Mouse (Mus musculus) left cerebral cortex, adult 11 months (tissue): ENCODE measurements around the gene Fau.

Experiments used
- DNase-seq: peaks from one replicate; pipeline ENCODE4 v3.0.0; 2022; ENCODE audit warnings: low spot score

Fau gene

DNA sequence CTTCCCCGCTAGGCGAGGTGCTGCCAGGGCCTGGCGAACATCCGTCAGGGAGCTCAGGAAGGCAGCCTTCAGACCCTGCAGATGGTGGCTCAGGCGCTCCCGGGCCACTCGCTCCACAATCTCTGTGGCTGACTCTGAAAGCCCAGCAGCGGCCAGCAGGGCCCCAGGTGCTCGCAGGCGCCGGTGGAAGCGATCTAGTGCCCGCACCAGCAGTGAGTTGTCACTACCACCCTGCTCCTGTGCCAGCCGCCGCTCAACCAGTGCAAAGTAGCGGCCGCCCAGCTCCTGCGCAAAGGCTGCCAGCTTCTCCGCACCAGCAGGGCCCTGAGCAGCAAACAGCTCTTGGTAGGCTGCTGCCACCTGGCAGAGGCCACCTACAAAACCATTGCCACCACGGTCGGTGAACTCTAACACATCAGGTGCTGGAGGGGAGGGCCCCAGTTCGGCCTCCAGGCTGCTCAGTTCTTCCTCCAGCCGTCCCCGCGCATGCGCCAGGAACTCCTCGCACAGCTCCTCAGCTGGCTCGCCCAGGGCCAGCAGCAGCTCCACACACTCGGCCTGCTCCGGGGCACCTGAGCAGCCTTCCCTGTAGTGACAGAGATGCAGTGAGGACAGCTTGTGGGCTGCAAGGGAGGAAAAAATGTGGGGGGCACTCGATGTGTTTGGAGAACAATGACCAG, 13.1 kb downstream of the Fau start:
- DNase-seq, result no peak

DNA sequence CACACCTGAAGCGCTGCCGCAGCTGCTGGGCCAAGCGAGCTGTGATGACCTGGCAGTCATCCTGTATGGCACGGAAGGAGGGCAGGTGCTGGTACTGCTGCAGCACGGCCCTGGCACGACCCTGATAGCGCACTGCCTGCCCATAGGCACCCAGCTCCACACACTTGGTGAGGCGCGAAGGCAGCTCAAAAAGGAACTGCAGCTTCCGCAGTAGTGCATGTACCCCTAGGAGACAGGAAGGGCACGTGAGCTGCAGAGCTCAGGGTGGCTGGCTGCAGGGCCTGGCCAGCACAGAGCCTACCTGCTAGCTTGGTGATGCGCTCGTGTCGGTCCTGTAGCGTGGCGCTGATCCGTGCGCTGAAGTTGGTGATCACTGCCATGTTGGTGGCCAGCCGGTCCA, 13.6 kb downstream of the Fau start:
- no peak for DNase-seq

DNA sequence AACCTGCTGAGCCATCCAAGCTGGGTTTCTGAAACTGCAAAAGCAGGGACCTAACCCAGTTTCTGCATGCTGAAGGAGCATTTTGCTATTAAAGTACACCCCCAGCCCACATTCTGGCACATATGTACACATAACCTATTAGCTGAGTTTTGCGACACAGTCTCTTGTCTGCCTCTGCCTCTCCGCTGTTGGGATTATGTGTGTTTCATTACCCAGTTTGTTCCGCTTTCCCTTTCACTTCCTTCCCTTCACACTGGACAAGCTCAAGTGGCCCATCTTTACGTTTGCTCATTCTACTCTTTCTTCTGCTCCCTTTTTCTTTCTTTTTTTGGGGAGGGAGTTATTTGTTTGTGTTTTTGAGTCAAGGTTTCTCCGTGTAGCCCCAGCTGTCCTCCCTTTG, 16.2 kb downstream of the Fau start:
- DNase-seq, result no peak

DNA sequence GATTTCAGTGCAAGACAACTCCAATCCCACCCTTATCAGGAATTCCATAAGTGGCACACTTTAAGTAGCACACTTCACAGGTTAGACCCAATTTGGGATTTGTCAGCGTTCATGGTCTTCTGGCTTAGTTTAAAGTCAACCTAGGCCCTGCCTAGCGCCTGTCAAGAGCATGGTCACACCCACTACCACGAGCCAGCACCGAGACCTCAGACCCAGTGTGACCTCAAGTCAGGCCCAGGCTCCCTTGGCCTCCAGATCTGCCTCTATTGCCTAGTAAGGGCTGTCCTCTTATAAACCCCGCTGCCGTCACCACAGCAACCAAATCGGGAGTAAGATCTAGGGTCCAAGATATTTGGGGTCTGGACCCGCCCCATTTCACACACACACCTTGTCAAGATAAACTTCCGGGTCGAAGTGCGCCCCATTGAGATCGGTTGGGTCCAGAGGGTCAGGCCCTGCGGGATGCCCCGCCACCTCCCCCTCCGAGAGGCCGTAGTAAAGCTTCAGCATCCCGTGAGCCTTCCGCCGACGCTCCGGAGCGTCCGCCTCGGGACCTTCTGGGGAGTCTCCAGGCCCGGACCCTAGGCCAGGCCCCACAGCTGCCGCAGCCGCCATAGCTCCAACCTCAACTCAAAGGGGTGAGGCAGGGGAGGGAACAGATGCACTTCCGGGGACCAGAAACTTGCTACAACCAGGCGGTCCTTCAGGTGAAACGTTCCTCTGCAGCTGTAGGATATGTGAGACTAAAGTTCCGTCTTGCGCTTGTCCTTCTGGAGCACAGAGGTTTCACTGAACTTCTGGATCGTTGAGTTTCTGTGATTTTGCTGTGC, 19.1 kb downstream of the Fau start, which contains the start of gene Vps51:
Gene Vps51, minus strand, starts transcription at position 668 of the 830 bp plus-strand sequence.
- peak; percentile 76 for DNase-seq

DNA sequence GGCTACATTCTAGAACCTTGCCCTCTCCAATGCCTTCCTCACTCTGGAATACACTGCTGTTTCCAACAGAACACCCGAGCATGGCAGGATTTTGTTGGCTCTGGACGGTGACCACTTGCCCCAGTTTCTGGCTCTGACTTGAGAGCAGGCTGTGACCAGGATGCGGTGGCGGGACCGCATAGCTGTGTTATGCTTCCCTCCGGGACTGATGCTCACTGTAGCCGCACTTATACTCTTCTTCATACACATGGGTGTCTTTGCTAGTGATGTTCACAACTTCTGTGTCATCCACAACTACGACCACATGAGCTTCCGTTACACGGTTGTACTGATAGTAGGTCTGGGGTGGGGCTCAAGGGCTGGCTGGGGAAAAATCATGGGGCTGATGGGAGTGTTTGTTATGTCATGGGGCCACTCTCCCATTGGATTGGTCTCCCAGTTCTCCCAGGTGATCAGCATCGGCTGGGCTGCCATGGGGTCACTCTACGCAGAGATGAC, 22.4 kb downstream of the Fau start, which contains the start of gene Tmem262:
Gene Tmem262, plus strand, starts transcription at position 51 of the 498 bp plus-strand sequence.
- no peak for DNase-seq

DNA sequence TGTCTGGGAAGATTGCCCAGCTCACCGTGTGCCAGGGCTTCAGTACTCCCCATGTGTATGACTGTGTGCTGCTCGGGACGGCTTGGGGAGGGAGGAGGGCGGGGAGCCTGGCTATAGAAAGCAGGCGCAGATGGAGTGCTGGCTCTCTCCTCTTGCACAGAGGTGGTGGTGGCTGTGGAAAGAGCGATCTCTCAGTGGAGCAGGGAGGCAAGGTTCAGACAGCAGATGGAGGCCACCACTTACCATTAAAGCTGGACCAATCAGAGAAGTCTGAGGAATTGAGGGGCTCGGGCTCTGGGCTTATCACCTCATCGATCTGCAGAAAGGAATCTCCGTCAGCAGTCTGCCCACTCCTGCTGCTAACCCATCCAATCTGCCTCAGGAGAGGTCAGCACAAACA, 24.5 kb downstream of the Fau start, which contains the start of gene Gm28374:
Gene Gm28374, minus strand, starts transcription at position 101 of the 400 bp plus-strand sequence.
- no peak for DNase-seq

DNA sequence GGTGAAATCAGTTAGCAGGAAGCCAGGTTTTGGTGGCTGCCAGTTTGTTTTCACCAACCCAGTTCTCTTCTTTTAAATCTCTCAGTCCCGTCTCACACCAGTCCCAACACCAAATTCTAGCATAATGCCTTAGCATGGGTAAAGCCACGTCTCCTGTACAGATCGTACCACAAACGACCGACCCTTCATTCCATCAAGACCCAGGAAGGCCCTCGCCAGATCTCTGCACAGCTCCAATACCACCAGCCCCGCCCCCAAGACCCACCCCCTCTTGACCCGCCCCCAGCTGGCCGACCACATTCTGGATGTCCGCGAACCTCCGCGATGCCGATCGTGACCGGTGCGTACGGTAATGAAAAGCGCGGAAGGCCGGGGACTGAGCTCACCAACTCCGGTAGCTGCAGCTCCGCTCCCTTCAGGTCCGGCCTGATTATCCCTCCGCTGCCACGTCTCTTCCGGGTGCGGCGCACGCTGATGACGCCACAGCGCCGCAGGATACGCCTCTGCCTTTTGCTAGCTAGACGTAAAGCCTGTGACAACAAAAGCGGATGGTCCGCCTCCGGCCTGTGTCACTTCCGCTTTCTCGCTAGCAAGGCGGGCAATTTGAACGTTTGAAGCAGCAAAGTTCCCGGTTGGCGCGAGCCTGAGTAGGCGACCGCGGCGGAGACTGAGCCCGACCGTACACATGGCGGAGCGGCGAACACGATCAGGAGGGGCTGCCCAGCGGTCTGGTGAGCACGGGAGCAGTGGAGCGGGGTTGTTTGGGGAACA, 27.0 kb downstream of the Fau start, which contains the start of the genes Zfpl1 and Cdca5:
Gene Zfpl1, minus strand, starts transcription at position 479 of the 771 bp plus-strand sequence.
Gene Cdca5, plus strand, starts transcription at position 506 of the 771 bp plus-strand sequence.
- peak; percentile 96 for DNase-seq

DNA sequence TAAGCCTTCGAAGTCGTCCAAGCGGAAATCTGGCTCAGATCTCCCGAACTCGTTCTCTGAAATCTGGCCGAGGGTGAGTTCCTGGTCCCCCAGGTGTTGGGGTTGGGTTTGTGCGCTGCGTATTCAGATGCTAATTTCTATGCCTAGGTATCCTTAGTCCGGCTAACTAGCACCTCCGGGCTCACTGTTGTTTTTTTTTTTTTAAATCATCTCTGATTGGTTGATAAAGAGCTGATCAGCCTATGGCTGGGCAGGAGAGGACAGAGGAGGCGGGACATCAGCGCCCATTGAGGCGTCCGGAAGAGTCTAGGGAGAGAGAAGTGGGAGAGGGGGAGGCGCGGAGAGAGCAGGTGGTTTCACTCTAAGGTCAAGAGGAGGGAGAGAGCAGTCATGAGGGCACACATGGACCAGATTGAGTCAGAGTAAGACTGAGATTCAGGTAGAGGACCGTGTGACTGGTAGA, 27.8 kb downstream of the Fau start:
- DNase-seq, result no peak

DNA sequence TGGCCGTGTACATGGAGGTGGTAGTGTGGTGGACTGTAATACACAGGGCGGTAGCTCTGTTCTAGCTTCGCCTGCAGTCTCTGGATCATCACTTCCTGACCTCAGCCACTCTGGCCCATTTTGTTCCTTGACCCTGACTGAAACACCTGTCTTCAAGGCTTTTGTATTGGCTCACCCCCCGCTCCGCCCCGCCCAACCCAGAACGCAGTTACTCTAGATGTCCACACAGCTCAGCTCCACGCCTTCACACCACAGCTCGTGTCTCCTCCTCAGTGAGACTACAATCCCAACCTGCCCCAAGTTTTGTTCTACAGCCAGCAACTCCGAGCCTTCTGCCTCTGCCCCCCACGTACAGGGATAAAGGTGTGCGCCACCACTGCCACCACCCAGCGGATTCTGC, 31.2 kb downstream of the Fau start:
- DNase-seq, result no peak

DNA sequence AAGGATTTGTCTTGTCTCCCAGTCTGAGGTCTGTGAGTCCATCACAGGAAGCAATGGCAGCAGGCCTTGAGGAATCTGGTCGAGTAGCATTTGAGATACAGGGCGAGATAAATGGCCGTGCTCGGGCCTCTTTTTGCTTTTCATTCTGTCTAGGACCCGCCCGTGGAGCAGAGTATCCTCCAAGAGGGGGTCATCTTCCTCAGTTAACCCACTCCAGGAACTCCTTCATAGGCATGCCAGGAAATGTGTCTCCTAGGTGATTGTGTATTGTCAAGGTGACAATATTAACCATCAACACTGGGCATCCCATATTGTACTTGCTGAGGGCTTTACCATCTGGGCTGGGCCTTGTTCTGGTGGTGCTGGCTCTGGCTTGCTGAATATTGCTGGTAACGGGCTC, 36.5 kb downstream of the Fau start, which contains the start of gene AC131692.1:
Gene AC131692.1, plus strand, starts transcription at position 301 of the 400 bp plus-strand sequence.
- no peak for DNase-seq

DNA sequence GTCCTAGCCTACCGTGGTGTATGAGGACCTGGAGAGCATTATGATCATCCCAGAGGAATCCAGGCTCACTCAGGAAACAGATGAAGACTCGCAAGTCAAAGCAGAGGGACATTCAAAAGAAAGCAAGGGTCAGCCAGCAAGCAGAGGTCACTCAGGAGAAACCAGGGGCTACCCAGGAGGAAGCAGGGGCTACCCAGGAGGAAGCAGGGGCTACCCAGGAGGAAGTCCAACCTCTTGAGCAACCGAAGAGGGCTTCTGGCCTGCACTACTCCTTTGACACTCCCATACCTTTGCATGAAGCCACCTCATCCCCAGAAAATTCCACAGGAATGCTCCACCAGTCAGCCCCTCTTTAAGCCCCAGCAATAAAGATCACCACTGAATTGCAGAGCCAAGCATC, 40.2 kb downstream of the Fau start:
- no peak for DNase-seq

DNA sequence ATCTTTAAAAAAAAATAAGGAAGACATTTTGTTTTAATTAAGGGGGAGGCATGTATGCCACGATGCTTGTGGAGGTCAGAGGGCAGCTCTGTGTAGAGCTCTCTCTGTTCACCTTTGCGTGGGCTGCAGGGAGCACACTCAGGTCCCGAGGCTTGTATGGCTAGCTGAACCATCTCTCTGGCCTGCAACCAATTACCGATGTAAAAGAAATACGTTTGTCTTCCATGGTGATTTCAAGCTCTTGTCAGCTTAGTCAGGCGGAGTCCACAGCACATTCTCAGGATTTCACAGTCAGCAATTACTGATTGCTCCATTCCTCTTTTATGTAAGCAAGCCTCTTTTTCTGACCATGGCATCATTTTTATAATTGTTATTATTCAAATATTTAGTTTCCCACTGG, 43.5 kb downstream of the Fau start:
- no peak for DNase-seq

DNA sequence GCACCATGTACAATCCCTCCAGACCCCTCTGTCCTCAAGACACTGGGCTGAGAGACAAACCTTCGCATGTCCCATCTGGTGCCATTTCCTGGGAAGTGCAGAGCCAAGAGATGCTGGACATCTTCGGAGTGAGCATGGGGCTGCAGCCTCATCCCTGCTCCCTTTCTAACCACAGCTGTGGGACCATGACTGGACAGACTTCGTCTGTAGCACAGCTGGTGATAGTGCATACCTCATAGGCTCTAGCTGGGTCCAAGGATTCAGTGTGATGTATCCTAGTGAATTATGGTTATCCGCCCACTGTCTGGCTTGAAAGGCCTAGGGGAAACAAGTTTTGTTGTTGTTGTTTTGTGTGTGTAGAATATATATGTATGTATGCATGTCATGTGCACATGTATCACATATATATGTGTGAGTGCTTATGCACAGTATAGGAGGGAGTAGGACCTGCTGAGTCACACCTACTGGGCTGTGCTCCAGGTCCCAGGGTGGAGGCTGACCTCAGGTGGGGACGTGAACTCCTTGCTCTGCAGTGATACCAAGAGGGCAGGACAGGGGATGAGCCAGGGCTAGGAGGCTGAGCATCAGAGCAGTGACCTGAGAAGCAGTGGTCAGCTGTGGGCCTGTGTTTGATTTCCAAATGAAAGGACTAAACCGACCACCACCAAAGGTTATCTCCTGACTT, 44.7 kb downstream of the Fau start:
- DNase-seq, result no peak

DNA sequence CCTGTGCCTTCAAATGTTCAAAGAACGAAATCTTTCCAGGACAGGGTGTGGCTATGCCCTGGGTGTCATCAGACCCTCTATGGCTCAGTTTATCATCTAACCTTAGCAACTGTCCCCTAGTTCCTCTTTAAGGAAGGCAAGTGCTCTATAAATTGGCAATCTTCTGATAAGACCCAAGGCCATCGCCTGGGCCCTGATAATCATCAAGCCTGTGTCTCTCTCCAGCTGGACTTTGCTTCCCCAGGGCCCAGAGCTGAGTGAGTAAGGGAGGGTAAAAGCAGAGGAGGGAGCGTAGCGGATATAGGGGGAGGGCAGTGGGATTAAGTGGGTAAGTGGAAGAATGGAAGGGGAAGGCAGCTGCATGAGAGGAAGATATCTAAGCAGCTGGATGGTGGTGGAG, 46.8 kb downstream of the Fau start:
- DNase-seq, result no peak

DNA sequence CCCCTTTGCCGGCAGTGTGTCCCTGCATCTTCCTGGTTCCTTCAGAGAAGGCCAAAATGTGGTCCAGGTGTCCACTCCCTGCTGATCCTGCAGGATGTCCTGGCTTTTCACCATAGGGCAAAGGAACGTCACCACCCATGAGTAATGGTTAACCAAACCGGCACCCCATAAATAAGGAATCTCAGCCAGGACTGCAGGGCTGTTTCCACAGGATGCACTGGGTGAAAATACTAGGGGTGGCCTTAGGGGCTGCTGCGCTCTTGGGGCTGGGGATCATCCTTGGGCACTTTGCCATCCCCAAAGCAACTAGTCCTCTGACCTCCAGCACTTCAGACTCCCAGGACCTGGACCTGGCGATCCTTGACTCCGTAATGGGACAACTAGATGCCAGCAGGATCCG, 47.9 kb downstream of the Fau start, which contains the start of gene Naaladl1:
Gene Naaladl1, plus strand, starts transcription at position 197 of the 400 bp plus-strand sequence.
- no peak for DNase-seq
